Mouse (Mus musculus) bone marrow, adult 2 months (tissue): Measurements from ENCODE around the gene Olfr316. TPM values are rescaled to one million over a fixed set of nuclear protein-coding genes. Genes with fewer than 3 reads are reported as not detected.

Experiments used
- H3K27ac ChIP-seq: fragments of 200-500 bp; 2 replicates; pipeline ENCODE4 v1.5.1; 2012; ENCODE audit warnings: low read depth, mild to moderate bottlenecking, control low read depth, inconsistent platforms, low read length; ENCODE audit not compliant: control insufficient read depth, poor library complexity, insufficient read depth
- H3K4me1 ChIP-seq: fragments of 200-500 bp; 2 replicates; pipeline ENCODE4 v1.6.1; 2011; ENCODE audit warnings: low read length; ENCODE audit not compliant: control insufficient read depth, insufficient read depth
- H3K4me3 ChIP-seq: fragments of 200-500 bp; replicated peaks from 2 replicates; pipeline ENCODE3; 2011; ENCODE audit warnings: mild to moderate bottlenecking, low read depth, low read length, control low read depth; ENCODE audit not compliant: control insufficient read depth
- CTCF ChIP-seq: fragments of 200-500 bp; IDR thresholded peaks from 2 replicates; pipeline ENCODE4 v1.5.1; 2011; ENCODE audit warnings: low read length, control low read depth; ENCODE audit not compliant: control insufficient read depth, insufficient read depth
- POLR2A ChIP-seq: fragments of 200-500 bp; IDR thresholded peaks from 2 replicates; pipeline ENCODE4 v1.6.1; 2011; ENCODE audit warnings: low read depth, mild to moderate bottlenecking, control low read depth, low read length, borderline replicate concordance; ENCODE audit not compliant: control insufficient read depth
- WGBS: fragments of 180-500 bp; shearing (Covaris S2); methylation state at CpG from one replicate; pipeline ENCODE4 v1.1.7; 2018; 5-methylcytosine and 5-hydroxymethylcytosine counted together
- polyA plus RNA-seq: library from polyadenylated mRNA; stranded (reverse); fragments of >200 nt; gene quantifications from 2 replicates; pipeline ENCODE4 v1.2.4, GENCODE M21; 2011; ENCODE audit warnings: low replicate concordance; ENCODE audit not compliant: missing spikeins, insufficient read depth, insufficient read length

The Olfr316 gene
- polyA plus RNA-seq, 1 experiment = not detected

GRCm38 (mm10) chr11:58772888-58773287 is 20.4 kb downstream of the Olfr316 start, which contains the start of gene Olfr315:
Gene Olfr315, plus strand, starts transcription at chr11:58773188.
- Histone ChIP-seq H3K27ac (no peak within 1 kb of the TSS), H3K4me1 (no peaks in the 10 kb centered on the region), H3K4me3 (no peak within 1 kb of the TSS)
- TF ChIP-seq POLR2A (no peak), CTCF (no peak)

GRCm38 (mm10) chr11:58782480-58783089 is 30.1 kb downstream of the Olfr316 start, which contains the start of gene Olfr314:
Gene Olfr314, plus strand, starts transcription at chr11:58782952.
- Histone ChIP-seq H3K4me3 (no peak within 1 kb of the TSS), H3K4me1 (no peaks in the 10 kb centered on the region), H3K27ac (no peak within 1 kb of the TSS)
- TF ChIP-seq POLR2A = no peak
- TF ChIP-seq CTCF = no peak
- 51% methylated on average over 6 of the region's 6 CpGs for WGBS

- 78% methylated on average over 2 of the region's 2 CpGs for WGBS
- no peak for TF ChIP-seq CTCF
- TF ChIP-seq POLR2A = no peak
- H3K4me3 ChIP-seq = no peak overlapping the region
Measured at GRCm38 (mm10) chr11:58784182-58784581, 31.6 kb downstream of the Olfr316 start.

DNA sequence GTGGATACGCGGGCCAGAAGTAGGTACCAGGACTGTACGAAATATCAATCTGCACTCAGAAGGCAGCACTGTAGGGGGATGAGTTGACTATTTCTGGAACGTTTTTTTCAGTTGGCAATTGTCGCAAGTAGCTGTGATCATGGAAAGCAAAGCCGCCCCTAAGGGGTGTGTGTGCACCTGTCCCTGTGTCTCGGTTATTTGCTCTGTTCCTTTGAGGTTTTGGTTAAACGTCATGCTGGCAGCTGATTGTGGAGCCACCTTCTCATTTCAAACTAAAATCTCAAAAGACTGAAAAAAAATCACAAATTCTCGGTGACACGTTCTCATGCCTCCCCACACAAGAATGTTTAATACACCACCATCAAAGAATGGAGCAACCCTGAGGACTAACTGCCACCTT is 35.1 kb downstream of the Olfr316 start:
- H3K27ac ChIP-seq = no peak overlapping the region
- no peak overlapping the region for H3K4me3 ChIP-seq
- TF ChIP-seq CTCF (no peak), POLR2A (no peak)
- WGBS = 75% methylated on average over 10 of the region's 10 CpGs
- H3K4me1 ChIP-seq = no peaks in the 10 kb centered on the region; the same call in 1 of the 2 replicates

More at GRCm38 (mm10) chr11:58784182-58784581, 31.6 kb downstream of the Olfr316 start:
- H3K27ac ChIP-seq = no peak overlapping the region
- no peaks in the 10 kb centered on the region; the same call in 1 of the 2 replicates for H3K4me1 ChIP-seq

- no peak for TF ChIP-seq POLR2A
- no peak for TF ChIP-seq CTCF
- 43% methylated on average over 8 of the region's 8 CpGs for WGBS
- Histone ChIP-seq H3K4me1 (no peaks in the 10 kb centered on the region; the same call in 1 of the 2 replicates), H3K4me3 (no peak overlapping the region), H3K27ac (no peak overlapping the region)
Measured at GRCm38 (mm10) chr11:58788346-58788745, 35.8 kb downstream of the Olfr316 start.

- Histone ChIP-seq H3K4me1 (no peaks in the 10 kb centered on the region; the same call in 1 of the 2 replicates), H3K4me3 (no peak overlapping the region), H3K27ac (no peak overlapping the region)
- no peak for TF ChIP-seq POLR2A
- no peak for TF ChIP-seq CTCF
- 30% methylated on average over 3 of the region's 3 CpGs for WGBS
Measured at GRCm38 (mm10) chr11:58789532-58789931, 37.0 kb downstream of the Olfr316 start.

GRCm38 (mm10) chr11:58790053-58790452 is 37.5 kb downstream of the Olfr316 start:
- no peak overlapping the region for H3K4me3 ChIP-seq
- 7% methylated on average over 2 of the region's 2 CpGs for WGBS

GRCm38 (mm10) chr11:58790646-58791045 is 38.1 kb downstream of the Olfr316 start:
- Histone ChIP-seq H3K27ac (no peak overlapping the region), H3K4me3 (no peak overlapping the region), H3K4me1 (no peaks in the 10 kb centered on the region; the same call in 1 of the 2 replicates)
- TF ChIP-seq POLR2A (no peak), CTCF (no peak)
- WGBS = 43% methylated on average over 6 of the region's 6 CpGs

More at GRCm38 (mm10) chr11:58790053-58790452, 37.5 kb downstream of the Olfr316 start:
- no peak overlapping the region for H3K27ac ChIP-seq
- no peaks in the 10 kb centered on the region; the same call in 1 of the 2 replicates for H3K4me1 ChIP-seq
- TF ChIP-seq POLR2A = no peak
- no peak for TF ChIP-seq CTCF
